Mouse (Mus musculus): Measurements from ENCODE around the gene Slc18a2. TPM values are rescaled to one million over a fixed set of nuclear protein-coding genes. Genes with fewer than 3 reads are reported as not detected.

Gene Slc18a2
- 4.1 and 5.3 TPM in 2 replicates for polyA plus RNA-seq (2021; fragmentation: Nextera tagmentation)
- long read RNA-seq, experiment 1, partial matches to known transcripts, result 7 of 8 reads
- long read RNA-seq, experiment 1, other reads (novel, unspliced or antisense), result 1 of 8 reads
- long read RNA-seq, experiment 2, partial matches to known transcripts, result 0 of 36 reads
- long read RNA-seq, experiment 2, other reads (novel, unspliced or antisense), result 36 of 36 reads

DNA sequence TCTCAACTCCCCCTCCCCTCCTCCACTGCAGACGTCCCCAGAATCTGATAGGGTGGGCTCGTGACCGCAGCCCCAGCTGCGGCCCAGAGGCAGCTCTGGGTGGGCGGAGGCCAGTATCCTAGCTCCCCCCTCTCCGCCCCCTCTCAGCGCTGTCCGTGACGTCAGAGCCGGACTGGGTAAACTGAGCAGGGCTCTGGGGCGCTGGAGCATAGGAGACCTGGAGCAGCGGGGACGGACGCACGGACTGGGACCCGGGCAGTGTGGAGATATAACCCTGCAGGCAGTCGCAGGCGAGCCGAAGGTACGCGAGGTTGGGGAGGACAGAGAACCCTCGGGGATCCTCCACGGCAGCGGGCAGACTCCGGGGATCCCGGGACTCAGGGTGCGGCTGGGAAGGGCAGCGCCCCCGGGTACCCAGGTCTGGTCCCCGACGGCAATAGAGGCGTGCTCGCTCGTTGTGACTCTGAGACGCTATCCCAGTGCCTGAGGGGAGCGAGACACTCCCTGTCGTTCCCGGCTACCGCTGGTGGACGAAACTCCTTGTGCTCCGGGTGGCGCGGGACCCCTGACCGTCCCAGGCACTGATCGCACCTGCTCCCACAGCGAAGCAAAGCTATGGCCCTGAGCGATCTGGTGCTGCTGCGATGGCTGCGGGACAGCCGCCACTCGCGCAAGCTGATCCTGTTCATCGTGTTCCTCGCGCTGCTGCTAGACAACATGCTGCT is at the start of gene Slc18a2:
Slc18a2 (plus strand) TSS at position 179 of the 725 bp plus-strand sequence.

DNA sequence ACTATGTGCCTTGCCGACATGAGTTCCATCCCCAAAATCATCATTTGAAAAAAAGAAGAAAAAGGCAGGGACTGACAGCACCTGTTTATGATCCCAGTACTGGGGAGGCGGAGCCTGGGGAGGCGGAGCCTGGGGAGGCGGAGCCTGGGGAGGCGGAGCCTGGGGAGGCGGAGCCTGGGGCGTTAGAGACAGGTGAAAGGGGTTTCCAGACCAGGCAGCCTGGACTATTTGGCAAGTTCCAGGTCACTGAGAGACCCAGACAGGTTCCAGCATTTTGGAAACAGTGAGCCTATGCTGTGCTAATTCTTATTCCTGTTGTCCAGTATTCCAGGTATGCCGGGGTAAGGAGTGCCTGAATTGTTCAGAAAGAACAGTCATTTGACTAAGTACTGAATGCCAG is 41.7 kb upstream of the Slc18a2 start, which contains the start of gene Kcnk18:
Kcnk18 (plus strand) TSS at position 224 of the 400 bp plus-strand sequence.

DNA sequence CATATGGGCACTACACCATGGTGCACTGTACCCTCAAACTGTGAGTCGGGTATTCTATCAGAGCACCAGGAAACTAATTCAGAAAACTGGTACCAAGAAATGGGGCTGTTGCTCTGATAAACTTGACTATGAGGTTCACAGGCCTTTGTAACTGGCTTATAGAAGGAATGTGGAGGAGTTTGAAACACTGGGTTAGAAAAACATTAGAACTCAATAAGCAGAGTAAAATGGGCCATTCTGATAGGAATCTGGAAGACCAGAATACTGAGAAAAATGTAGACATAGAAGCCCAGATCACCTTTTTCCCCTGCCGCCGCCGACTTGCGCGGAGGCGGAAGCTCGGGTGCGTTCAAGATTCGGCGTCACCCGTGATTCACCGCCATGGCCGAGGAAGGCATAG is 61.3 kb downstream of the Slc18a2 start, which contains the start of gene Rps12-ps3:
Rps12-ps3 (plus strand) TSS at position 301 of the 400 bp plus-strand sequence.

Other genes starting within 250 kb of the Slc18a2 start
- gene Shtn1, start 184.8 kb upstream of the Slc18a2 start, polyA plus RNA-seq (2021; fragmentation: Nextera tagmentation), result 3.3 and 5.9 TPM in 2 replicates
- gene Vax1, start 90.8 kb upstream of the Slc18a2 start, polyA plus RNA-seq (2021; fragmentation: Nextera tagmentation), result 0.20 and 0.43 TPM in 2 replicates
- gene Kcnk18, start 41.7 kb upstream of the Slc18a2 start, polyA plus RNA-seq (2021; fragmentation: Nextera tagmentation), result not detected in 2 replicates
- gene Rps12-ps3, start 61.4 kb downstream of the Slc18a2 start, polyA plus RNA-seq (2021; fragmentation: Nextera tagmentation), result 15.2 and 24.8 TPM in 2 replicates
- 5.3 and 9.7 TPM in 2 replicates for gene Pdzd8, start 84.9 kb downstream of the Slc18a2 start, polyA plus RNA-seq (2021; fragmentation: Nextera tagmentation)
- gene Emx2, start 197.5 kb downstream of the Slc18a2 start, polyA plus RNA-seq (2021; fragmentation: Nextera tagmentation), result 4.7 and 6.8 TPM in 2 replicates

Data from left cerebral cortex, adult 6 months (tissue).